Mouse (Mus musculus) c-Kit-positive CD71-positive TER-119-positive erythroid progenitor cells, embryonic 14.5 days (primary cell): ENCODE measurements around the gene Tceal8.

ENCODE experiments used
- DNase-seq: peaks from one replicate; pipeline ENCODE4 v3.0.0-alpha.2; 2013; ENCODE audit warnings: low spot score

Gene Tceal8

GRCm38 (mm10) chrX:136127744-136128064 lies 44.4 kb downstream of the Tceal8 start:
- DNase-seq: peak; percentile 71

DNA sequence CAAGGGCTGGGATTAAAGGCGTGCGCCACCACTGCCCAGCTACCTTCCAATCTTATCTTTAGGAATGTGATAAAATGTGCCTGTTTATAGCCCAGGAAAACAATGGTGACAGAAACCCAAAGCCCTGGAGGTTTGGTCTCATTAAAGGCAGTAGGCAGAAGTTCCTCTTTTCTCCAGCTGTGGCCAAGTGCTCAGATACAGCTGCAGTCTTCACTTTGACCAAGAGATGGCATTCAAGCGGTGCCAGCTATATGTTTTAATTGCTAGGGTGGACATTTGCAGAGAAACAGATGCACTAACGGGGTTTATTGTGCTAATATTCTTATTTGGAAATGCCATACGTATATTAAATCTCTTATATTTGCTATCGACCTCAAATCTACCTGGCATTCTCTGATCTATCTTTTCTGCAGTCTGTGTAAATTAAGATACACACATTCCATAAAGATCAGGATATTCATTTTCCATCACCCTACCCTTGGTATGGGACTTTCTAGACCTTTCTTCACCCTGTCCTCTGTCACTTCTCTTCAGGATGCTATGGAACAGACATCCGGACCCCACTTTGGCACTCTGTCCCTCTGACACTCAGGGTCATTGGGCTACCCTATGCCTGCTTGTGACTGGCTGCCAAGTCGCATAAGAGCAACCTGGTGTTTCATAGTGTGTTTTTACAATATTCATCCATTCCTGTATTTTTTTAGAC lies 45.0 kb downstream of the Tceal8 start:
- no peak for DNase-seq
